Mouse (Mus musculus) C2C12 (cell line): ENCODE results near the gene Colca2.

Experiments used
- CEBPB ChIP-seq: IDR thresholded peaks from one replicate; pipeline ENCODE4 v1.6.1; 2011; ENCODE audit warnings: low read depth, mild to moderate bottlenecking, control low read depth, moderate library complexity
- CTCF ChIP-seq: IDR thresholded peaks from one replicate; pipeline ENCODE4 v1.5.1; 2011; ENCODE audit not compliant: control insufficient read depth, insufficient read depth, insufficient read length
- MAX ChIP-seq: IDR thresholded peaks from one replicate; pipeline ENCODE4 v1.6.1; 2011; ENCODE audit warnings: mild to moderate bottlenecking, control low read depth
- MYOD1 ChIP-seq: IDR thresholded peaks from one replicate; pipeline ENCODE4 v1.6.1; 2011; ENCODE audit warnings: low read depth; ENCODE audit not compliant: control insufficient read depth, insufficient read length
- MYOG ChIP-seq: IDR thresholded peaks from one replicate; pipeline ENCODE4 v1.6.1; 2011; ENCODE audit not compliant: control insufficient read depth, insufficient read length; ENCODE audit errors: extremely low read depth
- USF1 ChIP-seq: IDR thresholded peaks from one replicate; pipeline ENCODE4 v1.6.1; 2011; ENCODE audit warnings: low read depth, mild to moderate bottlenecking, control low read depth, moderate library complexity

GRCm38 (mm10) chr9:51310515-51310914 lies 32.1 kb upstream of the Colca2 start:
- TF ChIP-seq CTCF (no peak), MAX (no peak), USF1 (peak; percentile 3), CEBPB (no peak), MYOD1 (no peak), MYOG (no peak)
